Mouse (Mus musculus): Measurements from ENCODE around the gene Mtmr12. TPM values are rescaled to one million over a fixed set of nuclear protein-coding genes. Genes with fewer than 3 reads are reported as not detected.

Mtmr12 gene
- polyA plus RNA-seq, 1 experiment = 4.6 TPM

DNA sequence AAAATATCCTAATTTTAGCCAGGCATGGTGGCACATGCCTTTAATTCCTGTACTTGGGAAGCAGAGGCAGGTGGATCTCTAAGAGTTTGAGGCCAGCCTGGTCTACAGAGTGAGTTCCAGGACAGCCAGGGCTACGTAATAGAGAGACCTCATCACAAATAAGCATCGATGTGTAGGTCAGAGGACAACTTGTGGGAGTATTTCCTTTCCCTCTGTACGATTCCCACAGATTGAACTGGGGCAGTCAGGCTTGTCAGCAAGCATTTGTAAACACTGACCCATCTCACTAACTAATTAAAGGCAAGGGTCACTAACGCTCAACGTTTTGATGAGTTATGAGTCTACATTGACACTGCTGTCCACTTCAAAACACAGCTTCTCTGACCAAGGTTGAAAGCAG is 109.8 kb downstream of the Mtmr12 start:
- H3K4me3 ChIP-seq (replicated peaks) = no peak overlapping the region
- H3K4me1 ChIP-seq = peaks cover 69% of the 10 kb centered on the region
- no peaks in the 10 kb centered on the region for H3K9me3 ChIP-seq
- peaks cover 2% of the 10 kb centered on the region for H3K27me3 ChIP-seq (replicated peaks)
- no peaks in the 10 kb centered on the region for H3K36me3 ChIP-seq (replicated peaks; ENCODE audit: low read length)
- TF ChIP-seq FLI1 (IDR thresholded peaks at IDR 0.05; ENCODE audit: low read length) (no peak), GATA1 (IDR thresholded peaks at IDR 0.05; ENCODE audit: borderline replicate concordance, low read length) (no peak)

DNA sequence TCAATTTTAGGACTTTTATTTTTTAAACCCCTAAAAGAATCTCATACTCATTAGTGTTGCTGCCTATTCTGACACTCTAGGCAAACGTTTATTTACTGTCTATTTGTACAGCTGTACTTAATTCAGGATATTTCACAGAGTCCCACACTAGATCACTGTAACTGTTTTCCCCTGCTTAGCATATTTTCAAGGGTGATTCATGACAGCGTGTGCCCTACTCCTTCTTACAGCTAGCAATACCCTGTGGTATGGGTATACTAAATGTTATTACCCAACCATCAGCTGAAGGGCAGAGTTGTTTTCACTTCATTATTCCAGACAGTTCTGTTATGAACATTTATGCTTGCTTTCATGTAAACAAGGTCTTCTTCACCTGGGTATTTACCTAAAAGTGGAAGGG is 111.2 kb downstream of the Mtmr12 start:
- TF ChIP-seq GATA1 (IDR thresholded peaks at IDR 0.05; ENCODE audit: borderline replicate concordance, low read length) = no peak
- no peak for TF ChIP-seq FLI1 (IDR thresholded peaks at IDR 0.05; ENCODE audit: low read length)
- Histone ChIP-seq H3K36me3 (replicated peaks; ENCODE audit: low read length) (no peaks in the 10 kb centered on the region), H3K4me3 (replicated peaks) (no peak overlapping the region), H3K27me3 (replicated peaks) (peaks cover 5% of the 10 kb centered on the region), H3K4me1 (peaks cover 67% of the 10 kb centered on the region), H3K9me3 (no peaks in the 10 kb centered on the region)

DNA sequence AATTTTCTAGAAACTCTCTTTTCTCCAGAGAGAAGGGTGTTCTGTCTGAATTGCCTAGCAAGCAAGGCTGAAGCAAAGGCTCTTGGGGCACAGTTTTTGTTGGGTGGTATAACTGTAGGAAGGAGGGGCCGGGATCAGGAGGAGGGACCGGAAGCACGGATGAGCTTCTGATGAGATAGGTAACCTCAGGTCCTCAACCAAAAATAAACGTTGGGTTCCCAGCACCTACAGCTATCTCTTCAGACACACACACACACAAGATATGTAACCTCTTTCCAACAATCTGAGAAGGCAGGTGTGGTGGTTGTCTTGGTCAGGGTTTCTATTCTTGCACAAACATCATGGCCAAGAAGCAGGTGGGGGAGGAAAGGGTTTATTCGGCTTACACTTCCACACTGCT is 112.5 kb downstream of the Mtmr12 start:
- peaks cover 54% of the 10 kb centered on the region for H3K4me1 ChIP-seq
- no peaks in the 10 kb centered on the region for H3K9me3 ChIP-seq
- no peak overlapping the region for H3K4me3 ChIP-seq (replicated peaks)
- TF ChIP-seq FLI1 (IDR thresholded peaks at IDR 0.05; ENCODE audit: low read length) = no peak
- no peak for TF ChIP-seq GATA1 (IDR thresholded peaks at IDR 0.05; ENCODE audit: borderline replicate concordance, low read length)
- no peaks in the 10 kb centered on the region for H3K36me3 ChIP-seq (replicated peaks; ENCODE audit: low read length)
- peaks cover 5% of the 10 kb centered on the region for H3K27me3 ChIP-seq (replicated peaks)

DNA sequence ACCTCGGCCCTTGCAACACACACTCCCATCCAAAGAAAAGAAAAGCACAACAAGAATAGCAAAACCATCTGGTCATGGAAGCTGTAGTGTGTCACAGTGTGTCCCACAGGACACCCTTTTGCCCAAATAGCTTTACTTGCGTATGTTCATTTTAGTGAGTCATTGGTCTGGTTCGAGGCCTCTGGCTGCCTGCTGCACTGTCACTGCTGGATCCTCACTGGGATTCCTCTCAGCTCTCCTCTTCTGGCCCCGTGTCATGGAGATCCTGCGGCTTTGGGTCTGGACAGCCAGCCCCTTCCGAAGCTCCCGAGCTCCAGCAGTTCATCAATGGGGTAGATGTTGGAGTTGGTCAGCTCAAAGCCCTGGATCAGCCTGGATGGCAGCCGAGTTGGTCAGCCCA is 113.6 kb downstream of the Mtmr12 start:
- H3K9me3 ChIP-seq = no peaks in the 10 kb centered on the region
- H3K36me3 ChIP-seq (replicated peaks; ENCODE audit: low read length) = no peaks in the 10 kb centered on the region

DNA sequence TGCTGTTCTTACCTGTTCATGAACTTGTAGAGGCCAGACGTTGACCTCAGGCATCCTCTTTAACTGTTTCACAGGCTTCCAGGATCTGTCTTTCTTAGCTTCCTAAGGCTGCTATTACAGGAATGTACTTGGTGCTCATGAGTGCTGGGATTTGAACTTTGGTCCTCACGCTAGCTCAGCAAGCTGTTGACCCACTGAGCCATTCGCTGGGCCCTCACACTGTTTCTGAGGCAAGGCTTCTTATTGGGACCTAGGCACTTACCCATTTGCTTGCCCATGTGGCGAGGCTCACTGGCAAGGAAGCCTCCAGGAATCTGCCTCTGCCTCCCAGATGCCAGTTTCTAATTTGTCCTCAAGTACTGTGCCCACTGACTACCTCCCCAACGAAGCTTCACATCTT is 115.1 kb downstream of the Mtmr12 start:
- Histone ChIP-seq H3K4me3 (replicated peaks) (peak overlapping the region; percentile 98), H3K4me1 (peaks cover 61% of the 10 kb centered on the region), H3K27me3 (replicated peaks) (peaks cover 5% of the 10 kb centered on the region), H3K36me3 (replicated peaks; ENCODE audit: low read length) (peaks cover 6% of the 10 kb centered on the region), H3K9me3 (no peaks in the 10 kb centered on the region)
- TF ChIP-seq FLI1 (IDR thresholded peaks at IDR 0.05; ENCODE audit: low read length) = no peak
- TF ChIP-seq GATA1 (IDR thresholded peaks at IDR 0.05; ENCODE audit: borderline replicate concordance, low read length) = no peak

More for the DNA sequence above, 113.6 kb downstream of the Mtmr12 start:
- no peak for TF ChIP-seq FLI1 (IDR thresholded peaks at IDR 0.05; ENCODE audit: low read length)
- H3K4me1 ChIP-seq = peaks cover 53% of the 10 kb centered on the region
- H3K27me3 ChIP-seq (replicated peaks) = peaks cover 5% of the 10 kb centered on the region
- H3K4me3 ChIP-seq (replicated peaks) = peak overlapping the region; percentile 71

DNA sequence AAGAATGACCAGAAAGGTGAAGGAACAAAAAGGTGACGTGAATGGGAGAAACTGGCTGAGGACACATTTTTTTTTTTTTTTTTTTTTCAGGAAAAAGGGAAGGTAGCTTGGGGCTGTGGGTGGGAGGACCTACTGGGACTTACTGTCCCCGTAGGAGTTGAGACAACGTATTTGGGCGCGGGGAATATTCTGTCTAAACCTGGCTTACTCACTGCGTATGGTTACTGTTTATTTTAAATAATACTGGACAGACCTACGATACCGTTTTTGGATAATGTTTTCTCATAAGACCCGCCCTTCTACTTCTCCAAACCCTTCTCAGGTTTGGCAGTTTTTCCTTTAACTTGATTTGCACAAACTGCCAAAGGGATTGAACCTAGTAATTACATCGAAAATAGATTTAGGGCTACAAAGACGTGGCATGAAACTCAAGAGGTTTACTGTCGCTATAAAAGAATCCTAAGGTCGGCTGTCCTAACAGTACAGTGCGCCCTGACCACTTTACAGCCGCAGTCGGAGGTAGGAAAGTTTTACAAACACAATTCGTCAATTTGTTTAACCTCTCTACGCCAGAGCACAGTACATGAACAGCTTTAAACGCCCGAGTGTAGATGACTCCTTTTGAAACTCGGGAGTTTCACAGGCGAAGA is 115.7 kb downstream of the Mtmr12 start:
- Histone ChIP-seq H3K4me3 (replicated peaks) (peak overlapping the region; percentile 98), H3K36me3 (replicated peaks; ENCODE audit: low read length) (peaks cover 8% of the 10 kb centered on the region), H3K4me1 (peaks cover 58% of the 10 kb centered on the region), H3K9me3 (no peaks in the 10 kb centered on the region), H3K27me3 (replicated peaks) (peaks cover 5% of the 10 kb centered on the region)
- no peak for TF ChIP-seq FLI1 (IDR thresholded peaks at IDR 0.05; ENCODE audit: low read length)
- no peak for TF ChIP-seq GATA1 (IDR thresholded peaks at IDR 0.05; ENCODE audit: borderline replicate concordance, low read length)

DNA sequence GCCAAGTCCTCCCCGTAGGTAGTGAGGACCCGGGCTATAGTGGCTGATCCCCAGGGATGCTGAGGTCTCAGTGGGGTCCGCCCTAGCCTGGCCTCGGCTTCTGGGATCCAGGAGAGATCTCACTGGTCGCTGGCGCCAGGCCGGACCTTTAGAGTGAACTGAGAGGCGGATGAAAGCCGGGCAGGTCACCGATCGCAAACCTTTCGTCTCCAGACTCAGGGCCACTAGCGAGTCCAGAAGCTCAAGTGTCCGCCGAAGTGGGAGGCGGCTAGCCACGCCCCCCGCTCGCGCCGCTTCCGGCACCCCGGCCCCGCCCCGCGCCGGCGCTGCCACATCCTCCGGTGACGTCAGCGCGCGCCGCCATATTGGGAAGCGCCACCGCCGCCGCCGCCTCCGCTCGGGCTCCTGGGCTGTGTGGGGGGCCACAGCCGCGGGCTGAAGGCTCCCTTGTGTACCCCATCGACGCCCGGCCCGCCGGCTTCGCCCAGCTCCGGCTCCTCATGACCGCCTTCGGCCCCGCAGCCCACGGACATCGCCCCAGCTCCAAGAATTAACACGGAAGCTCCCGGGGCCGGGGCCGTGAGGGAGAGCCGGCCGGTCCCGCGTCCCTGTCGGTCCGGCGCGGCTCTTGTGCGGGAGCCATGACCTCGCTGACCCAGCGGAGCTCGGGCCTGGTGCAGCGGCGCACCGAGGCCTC is 116.4 kb downstream of the Mtmr12 start, which contains the start of gene Golph3:
TSS of gene Golph3 (plus strand) at position 360 of the 697 bp plus-strand sequence.
- Histone ChIP-seq H3K36me3 (replicated peaks; ENCODE audit: low read length) (peaks cover 15% of the 10 kb centered on the region), H3K4me3 (replicated peaks) (peak within 1 kb of the TSS; percentile 98), H3K4me1 (peaks cover 61% of the 10 kb centered on the region), H3K9me3 (no peaks in the 10 kb centered on the region), H3K27me3 (replicated peaks) (peaks cover 5% of the 10 kb centered on the region)
- no peak for TF ChIP-seq FLI1 (IDR thresholded peaks at IDR 0.05; ENCODE audit: low read length)
- no peak for TF ChIP-seq GATA1 (IDR thresholded peaks at IDR 0.05; ENCODE audit: borderline replicate concordance, low read length)

DNA sequence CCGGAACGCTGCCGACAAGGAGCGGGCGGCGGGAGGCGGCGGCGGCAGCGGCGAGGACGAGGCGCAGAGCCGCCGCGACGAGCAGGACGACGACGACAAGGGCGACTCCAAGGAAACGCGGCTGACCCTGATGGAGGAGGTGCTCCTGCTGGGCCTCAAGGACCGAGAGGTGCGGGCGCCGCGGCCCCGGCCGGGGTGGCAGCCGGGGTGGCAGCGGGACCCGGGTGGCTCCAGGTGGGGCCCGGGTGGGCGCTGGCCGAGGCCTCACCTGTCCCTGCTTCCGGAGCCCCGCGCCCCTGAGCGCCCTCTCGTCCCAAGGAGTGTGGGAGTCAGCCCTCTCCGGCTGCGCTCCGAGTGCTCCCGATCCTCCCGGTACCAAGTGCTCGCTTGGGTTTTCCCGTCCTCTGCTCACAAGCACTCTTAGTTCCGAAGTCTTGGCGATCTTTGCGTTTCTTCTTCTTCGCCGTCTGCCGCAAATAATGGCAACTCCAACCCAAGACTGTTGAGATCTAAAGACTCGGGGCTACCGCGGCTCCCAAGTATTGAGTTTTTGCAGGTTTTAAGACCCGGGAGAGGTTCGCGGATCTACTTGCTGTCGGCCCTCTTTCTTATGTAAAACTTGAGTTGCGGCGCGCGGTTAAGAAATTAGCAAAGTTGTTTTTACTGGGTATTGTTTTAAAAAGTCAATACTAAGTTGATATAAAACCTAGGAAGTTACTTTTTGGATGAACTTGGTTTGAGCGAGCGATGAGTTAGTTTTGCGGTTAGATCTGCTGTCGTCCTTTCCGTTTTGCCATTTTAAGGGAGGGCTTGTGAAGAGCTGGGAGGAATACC is 117.2 kb downstream of the Mtmr12 start, which contains the start of gene 1810049J17Rik:
TSS of gene 1810049J17Rik (minus strand) at position 112 of the 834 bp plus-strand sequence.
- no peaks in the 10 kb centered on the region for H3K9me3 ChIP-seq
- H3K4me1 ChIP-seq = peaks cover 62% of the 10 kb centered on the region
- H3K4me3 ChIP-seq (replicated peaks) = peak within 1 kb of the TSS; percentile 98
- peaks cover 18% of the 10 kb centered on the region for H3K36me3 ChIP-seq (replicated peaks; ENCODE audit: low read length)
- TF ChIP-seq GATA1 (IDR thresholded peaks at IDR 0.05; ENCODE audit: borderline replicate concordance, low read length) (no peak), FLI1 (IDR thresholded peaks at IDR 0.05; ENCODE audit: low read length) (no peak)
- peaks cover 5% of the 10 kb centered on the region for H3K27me3 ChIP-seq (replicated peaks)

DNA sequence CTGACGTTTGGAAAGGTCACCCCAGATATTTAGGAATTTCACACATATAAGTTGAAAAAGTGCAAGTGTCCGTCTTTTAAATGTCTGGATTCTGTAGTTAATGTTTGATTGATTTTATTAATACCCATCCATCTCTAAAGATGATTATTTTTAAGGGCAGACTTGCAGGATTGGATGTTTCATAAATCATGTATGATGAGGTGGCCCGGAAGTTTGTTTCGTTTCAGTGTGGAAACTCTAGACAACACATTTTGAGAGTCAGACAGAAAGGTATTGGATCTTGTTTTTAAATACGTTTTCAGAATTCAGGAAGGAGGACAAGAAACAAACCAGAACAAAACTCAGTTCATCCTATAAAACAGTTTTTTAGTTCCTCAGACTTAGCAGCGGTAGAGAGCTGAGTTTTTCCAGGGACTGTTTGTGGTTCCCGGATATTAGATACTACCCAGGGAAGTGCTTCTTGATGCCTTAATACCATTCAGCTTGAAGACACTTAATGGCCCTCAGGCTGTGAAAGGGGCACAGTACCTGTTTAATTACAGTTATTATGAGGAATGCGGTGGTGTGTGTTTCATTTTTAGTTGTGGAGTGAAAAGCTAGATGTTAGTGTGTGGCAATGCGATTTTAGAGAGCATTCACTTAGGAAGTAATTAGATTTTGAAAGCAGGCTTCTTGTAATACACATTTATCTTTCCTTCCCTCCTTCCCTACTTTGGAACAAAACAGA is 118.0 kb downstream of the Mtmr12 start:
- Histone ChIP-seq H3K36me3 (replicated peaks; ENCODE audit: low read length) (peaks cover 26% of the 10 kb centered on the region), H3K9me3 (no peaks in the 10 kb centered on the region), H3K27me3 (replicated peaks) (peaks cover 5% of the 10 kb centered on the region), H3K4me3 (replicated peaks) (peak overlapping the region; percentile 98), H3K4me1 (peaks cover 62% of the 10 kb centered on the region)
- TF ChIP-seq GATA1 (IDR thresholded peaks at IDR 0.05; ENCODE audit: borderline replicate concordance, low read length) = no peak
- TF ChIP-seq FLI1 (IDR thresholded peaks at IDR 0.05; ENCODE audit: low read length) = no peak

Other genes with a start within 250 kb of the Mtmr12 start
- gene Sub1, start 208.0 kb upstream of the Mtmr12 start, polyA plus RNA-seq (2012; ENCODE audit: insufficient read depth, low replicate concordance) = 24.6 TPM in 1 of 2 replicates, not detected in the other
- gene Zfr, start 87.2 kb upstream of the Mtmr12 start, polyA plus RNA-seq (2012; ENCODE audit: insufficient read depth, low replicate concordance) = 17.6 and 30.5 TPM in 2 replicates
- gene Golph3, start 116.4 kb downstream of the Mtmr12 start, polyA plus RNA-seq (2012; ENCODE audit: insufficient read depth, low replicate concordance) = 175 and 429 TPM in 2 replicates
- gene 1810049J17Rik, start 116.9 kb downstream of the Mtmr12 start, polyA plus RNA-seq (2012; ENCODE audit: insufficient read depth, low replicate concordance) = not detected in 2 replicates